Mouse (Mus musculus) testis, adult 2 months (tissue): ENCODE data around the gene Vwa8. TPM values are rescaled to one million over a fixed set of nuclear protein-coding genes. Genes with fewer than 3 reads are reported as not detected.

ENCODE experiments used
- H3K27ac ChIP-seq: fragments of 200-500 bp; 2 replicates; pipeline ENCODE4 v1.5.1; 2012; ENCODE audit warnings: low read depth, low read length; ENCODE audit not compliant: control insufficient read depth, insufficient read depth
- H3K27me3 ChIP-seq: fragments of 200-500 bp; 2 replicates; pipeline ENCODE4 v1.6.1; 2012; ENCODE audit warnings: mild to moderate bottlenecking, low read length, moderate library complexity; ENCODE audit not compliant: control insufficient read depth, insufficient read depth
- H3K36me3 ChIP-seq: fragments of 200-500 bp; 2 replicates; pipeline ENCODE4 v1.6.1; 2012; ENCODE audit warnings: mild to moderate bottlenecking, low read length; ENCODE audit not compliant: control insufficient read depth, insufficient read depth
- H3K4me1 ChIP-seq: fragments of 200-500 bp; 2 replicates; pipeline ENCODE4 v1.6.1; 2012; ENCODE audit warnings: low read length; ENCODE audit not compliant: control insufficient read depth, insufficient read depth
- H3K4me3 ChIP-seq: fragments of 200-500 bp; 2 replicates; pipeline ENCODE4 v1.5.1; 2012; ENCODE audit warnings: low read depth, mild to moderate bottlenecking, low read length, moderate library complexity, mixed read lengths; ENCODE audit not compliant: control insufficient read depth
- CTCF ChIP-seq: fragments of 200-500 bp; IDR thresholded peaks from 2 replicates; pipeline ENCODE4 v1.5.1; 2012; ENCODE audit warnings: low read depth, mild to moderate bottlenecking, inconsistent platforms, low read length, moderate library complexity; ENCODE audit not compliant: control insufficient read depth, insufficient read depth, insufficient replicate concordance
- POLR2A ChIP-seq: fragments of 200-500 bp; IDR thresholded peaks from 2 replicates; pipeline ENCODE4 v1.6.1; 2012; ENCODE audit warnings: low read depth, mild to moderate bottlenecking, inconsistent platforms, low read length, moderate library complexity; ENCODE audit not compliant: control insufficient read depth
- polyA plus RNA-seq: library from polyadenylated mRNA; depleted of rRNA; stranded (reverse); fragments of >200 nt; gene quantifications from 2 replicates; pipeline ENCODE4 v1.2.3, GENCODE M21; 2012

Vwa8 gene
- polyA plus RNA-seq, 1 experiment = 15.6 TPM

GRCm38 (mm10) chr14:79200892-79201285, 352.0 kb downstream of the Vwa8 start:
- H3K27me3 ChIP-seq = no peaks in the 10 kb centered on the region
- no peak for TF ChIP-seq POLR2A
- TF ChIP-seq CTCF = no peak
- H3K4me1 ChIP-seq = no peaks in the 10 kb centered on the region
- H3K27ac ChIP-seq = no peak overlapping the region
- no peak overlapping the region for H3K4me3 ChIP-seq
- no peaks in the 10 kb centered on the region; the same call in 1 of the 2 replicates for H3K36me3 ChIP-seq

- Histone ChIP-seq H3K4me1 (no peaks in the 10 kb centered on the region), H3K27me3 (no peaks in the 10 kb centered on the region), H3K4me3 (no peak overlapping the region), H3K27ac (no peak overlapping the region), H3K36me3 (no peaks in the 10 kb centered on the region; the same call in 1 of the 2 replicates)
- no peak for TF ChIP-seq CTCF
- TF ChIP-seq POLR2A = no peak
These were observed 354.0 kb downstream of the Vwa8 start for GRCm38 (mm10) chr14:79202722-79203362.

GRCm38 (mm10) chr14:79203496-79204158, 354.8 kb downstream of the Vwa8 start:
- H3K27me3 ChIP-seq = no peaks in the 10 kb centered on the region
- TF ChIP-seq CTCF = no peak
- H3K4me1 ChIP-seq = no peaks in the 10 kb centered on the region
- no peak overlapping the region for H3K27ac ChIP-seq
- no peak overlapping the region for H3K4me3 ChIP-seq
- no peaks in the 10 kb centered on the region; the same call in 1 of the 2 replicates for H3K36me3 ChIP-seq

GRCm38 (mm10) chr14:79204866-79205265, 356.0 kb downstream of the Vwa8 start:
- TF ChIP-seq CTCF (no peak), POLR2A (no peak)
- H3K36me3 ChIP-seq = no peaks in the 10 kb centered on the region
- no peak overlapping the region for H3K27ac ChIP-seq
- no peak overlapping the region for H3K4me3 ChIP-seq
- no peaks in the 10 kb centered on the region for H3K4me1 ChIP-seq
- no peaks in the 10 kb centered on the region for H3K27me3 ChIP-seq

GRCm38 (mm10) chr14:79206210-79206609, 357.4 kb downstream of the Vwa8 start:
- H3K27me3 ChIP-seq = no peaks in the 10 kb centered on the region
- H3K36me3 ChIP-seq = no peaks in the 10 kb centered on the region
- H3K4me3 ChIP-seq = no peak overlapping the region
- H3K27ac ChIP-seq = no peak overlapping the region
- no peaks in the 10 kb centered on the region for H3K4me1 ChIP-seq
- TF ChIP-seq CTCF (no peak), POLR2A (no peak)

- TF ChIP-seq POLR2A (no peak), CTCF (no peak)
- peaks cover 4% of the 10 kb centered on the region; the same call in 1 of the 2 replicates for H3K4me1 ChIP-seq
- H3K27me3 ChIP-seq = no peaks in the 10 kb centered on the region
- H3K4me3 ChIP-seq = no peak overlapping the region
- H3K36me3 ChIP-seq = no peaks in the 10 kb centered on the region
- no peak overlapping the region for H3K27ac ChIP-seq
These were observed 359.6 kb downstream of the Vwa8 start for GRCm38 (mm10) chr14:79208468-79208867.

GRCm38 (mm10) chr14:79209813-79210212, 361.0 kb downstream of the Vwa8 start:
- no peak overlapping the region for H3K27ac ChIP-seq
- no peaks in the 10 kb centered on the region for H3K27me3 ChIP-seq
- no peak overlapping the region for H3K4me3 ChIP-seq
- no peaks in the 10 kb centered on the region for H3K36me3 ChIP-seq
- TF ChIP-seq POLR2A (no peak), CTCF (no peak)
- peaks cover 7% of the 10 kb centered on the region for H3K4me1 ChIP-seq
